Mouse (Mus musculus) natural killer cell, adult 2 months (primary cell): ENCODE measurements around the gene Thada.

ENCODE experiments used
- DNase-seq, 2 experiments: peaks; one replicate each; pipeline ENCODE4 v3.0.0; 2022; ENCODE audit warnings: low spot score in 2 of 2

Gene Thada

DNA sequence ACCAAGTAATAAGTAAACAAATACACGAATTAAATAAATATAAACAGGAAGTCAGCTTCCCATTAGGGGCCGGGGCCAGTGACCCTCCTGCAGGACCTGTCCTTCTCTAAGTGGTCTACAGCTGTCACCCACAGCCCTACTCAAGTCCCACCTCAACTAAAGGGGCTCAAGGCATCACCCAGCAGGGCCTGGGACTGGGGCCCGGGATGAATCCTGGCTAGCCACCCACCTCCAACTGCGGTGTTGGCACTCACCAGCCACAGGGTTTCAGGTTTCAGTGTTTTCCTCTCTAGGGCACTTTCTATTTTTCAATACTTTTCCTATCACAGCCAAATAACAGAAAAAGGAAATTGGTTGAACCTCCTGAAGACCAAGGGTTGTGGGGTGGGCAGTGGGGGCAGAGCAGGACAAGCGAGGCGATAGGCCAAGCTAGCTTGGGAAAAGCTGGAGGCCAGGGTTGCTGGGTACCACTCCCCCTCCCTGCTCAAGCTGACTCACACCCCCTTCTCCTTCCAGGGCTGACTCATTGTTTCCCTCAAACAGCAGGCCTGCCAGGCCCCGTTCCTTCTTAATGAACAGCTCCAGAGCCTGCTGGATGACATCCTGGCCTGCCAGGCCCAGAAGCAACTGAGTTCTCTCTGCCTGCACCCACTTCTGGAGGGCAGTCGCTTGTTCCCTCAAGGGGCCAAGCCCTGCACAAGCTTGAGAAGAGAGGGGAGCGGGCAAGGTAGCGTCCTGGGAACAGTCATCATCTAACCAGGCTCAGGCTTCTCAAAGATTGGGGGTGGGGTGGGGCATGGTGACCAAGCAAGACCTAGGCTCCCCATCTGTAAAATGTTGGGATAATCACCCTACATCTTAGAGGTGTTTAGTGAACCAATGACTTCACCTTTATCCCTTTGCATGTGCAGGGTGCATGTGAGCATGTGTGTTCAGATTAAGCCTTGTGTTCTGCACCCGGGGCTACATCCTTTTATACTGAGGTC, 317.2 kb downstream of the Thada start:
- no peak for DNase-seq

DNA sequence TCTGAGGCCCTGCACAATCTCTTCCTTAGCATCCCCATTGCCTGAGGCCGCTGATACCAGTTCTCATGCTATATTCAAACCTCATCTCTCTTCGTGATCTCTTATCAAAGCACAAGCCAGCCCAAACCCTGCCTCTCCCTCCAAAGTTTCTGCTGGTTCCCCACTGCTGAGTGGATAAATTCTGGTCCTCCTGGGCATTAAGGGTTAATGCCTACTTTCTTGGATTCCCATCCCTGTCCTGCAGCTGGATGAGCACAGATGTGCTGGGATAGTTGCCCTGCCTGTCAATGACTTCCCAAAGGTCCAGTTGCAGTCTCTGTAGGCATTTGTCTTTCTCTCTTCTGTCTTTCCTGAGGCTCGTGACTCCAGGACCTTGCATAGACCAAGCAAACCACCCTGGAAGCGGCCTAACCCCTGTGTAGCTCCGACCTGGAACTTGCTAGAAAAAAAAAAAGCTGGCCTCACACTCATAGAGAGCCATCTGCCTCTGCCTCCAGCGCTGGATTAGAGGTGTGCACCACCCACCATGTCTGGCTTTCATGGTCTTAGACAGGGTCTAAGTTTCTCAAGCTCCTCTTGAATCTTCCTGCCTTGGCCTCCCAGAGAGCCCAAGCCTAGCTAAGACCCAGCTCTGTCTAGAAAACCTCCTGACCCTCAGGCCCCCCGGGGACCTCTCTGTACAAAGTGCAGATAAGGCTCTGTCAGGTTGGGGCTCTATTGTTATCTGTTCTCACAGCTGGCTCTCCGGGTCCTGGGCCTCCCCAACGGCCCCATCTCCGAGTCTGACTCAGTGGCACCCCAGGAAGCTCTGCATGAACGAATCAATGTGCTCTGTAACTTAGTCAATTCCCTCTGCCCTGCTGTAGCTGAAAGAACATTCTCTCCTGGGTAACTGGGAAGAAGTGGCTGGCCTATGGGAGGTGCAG, 318.6 kb downstream of the Thada start:
- DNase-seq = no peak

DNA sequence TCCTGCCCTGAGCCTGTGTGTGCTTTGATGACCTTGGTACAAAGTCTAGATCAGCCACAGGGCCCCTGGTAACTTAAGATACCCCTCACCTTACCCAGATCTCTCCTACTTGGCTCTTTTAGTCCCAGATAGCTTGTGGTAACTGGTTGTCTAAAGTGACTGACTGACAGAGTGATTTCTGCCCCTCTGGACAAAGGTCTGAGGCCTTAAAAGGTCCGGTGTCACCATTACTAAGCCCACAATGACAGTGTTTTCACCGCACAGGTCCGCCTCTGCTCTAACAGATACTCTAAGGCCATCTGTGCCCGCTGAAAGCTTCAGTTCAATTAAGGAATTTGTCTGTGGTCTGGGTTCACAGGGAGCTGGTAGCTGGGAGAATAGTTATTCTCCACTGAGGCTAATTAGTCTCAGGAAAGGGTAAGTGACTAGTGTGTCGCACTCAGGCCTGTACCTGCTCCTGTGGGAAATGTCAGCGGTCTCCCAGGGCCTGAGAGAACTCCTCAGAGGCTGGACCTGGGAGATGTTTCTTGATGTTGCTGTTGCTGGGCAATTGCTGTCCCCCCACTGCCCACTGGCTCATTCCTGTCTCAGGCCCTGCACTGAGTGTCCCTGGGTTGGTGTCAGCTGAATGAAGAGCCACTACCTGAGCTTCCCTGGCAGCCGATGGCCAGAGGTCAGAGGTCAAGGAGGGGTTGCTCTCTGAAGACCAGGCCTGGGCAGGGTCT, 319.4 kb downstream of the Thada start:
- DNase-seq = peak in 1 of 2 experiments; percentile 34

DNA sequence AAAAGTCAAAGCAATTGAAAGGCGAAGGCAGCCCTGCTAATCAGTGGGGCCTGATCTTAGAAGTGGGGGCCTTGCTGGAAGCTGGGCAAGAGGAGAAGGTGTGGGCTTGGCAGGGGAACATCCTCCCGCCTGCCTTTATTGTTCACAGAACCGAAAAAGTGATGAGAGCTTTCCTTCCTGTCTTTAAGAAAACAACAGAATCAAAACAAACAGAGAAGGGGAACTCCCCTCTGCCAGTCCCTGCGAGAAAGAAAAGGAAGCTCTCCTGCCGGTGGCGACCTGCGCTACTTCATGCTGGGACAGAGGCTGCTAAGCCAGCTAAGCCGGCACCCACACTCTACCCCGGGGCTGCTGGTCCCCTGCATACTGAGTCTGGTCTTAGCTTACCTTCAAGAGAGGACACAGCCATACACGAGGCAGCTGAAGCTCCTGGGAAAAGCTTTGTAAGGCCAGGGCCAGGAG, 320.1 kb downstream of the Thada start:
- peak; percentile 85 to 86 for DNase-seq

DNA sequence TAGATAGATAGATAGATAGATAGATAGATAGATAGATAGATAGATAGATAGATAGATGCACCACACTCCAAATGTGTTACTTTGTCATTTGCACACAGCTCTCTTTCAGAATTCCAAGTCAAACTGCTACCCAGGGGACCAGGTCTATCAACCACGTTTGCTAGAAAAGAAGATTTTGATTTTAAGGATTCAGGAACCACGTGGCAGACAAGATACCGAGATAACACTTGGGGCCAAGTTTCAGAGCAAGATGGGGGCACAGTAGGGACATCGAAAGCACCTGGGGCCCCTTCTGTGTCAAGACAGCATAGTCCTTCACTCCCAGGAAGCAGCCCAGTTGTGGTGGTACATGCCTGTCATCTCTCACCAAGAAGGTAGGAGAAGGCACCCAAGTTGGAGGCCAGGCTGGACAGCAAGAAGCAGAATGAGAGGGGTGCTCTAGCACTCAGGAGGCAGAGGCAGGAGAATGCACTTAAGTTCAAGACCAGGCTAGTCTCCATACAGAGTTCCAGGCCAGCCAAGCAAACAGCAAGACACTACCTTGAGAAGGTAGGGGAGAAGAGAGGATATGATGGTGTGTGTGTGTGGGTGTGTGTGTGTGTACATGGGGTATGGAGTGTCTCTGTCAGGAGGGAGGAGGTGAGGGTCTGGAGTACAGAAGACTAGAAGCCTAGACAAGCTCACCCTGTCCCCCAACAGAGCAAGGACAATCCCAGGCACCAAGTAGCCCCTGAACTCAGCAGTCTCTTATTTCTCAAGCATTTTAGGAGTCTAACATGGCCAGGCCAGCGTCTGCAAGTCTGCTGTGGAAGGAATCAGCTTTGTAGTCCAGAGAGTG, 321.0 kb downstream of the Thada start:
- DNase-seq = no peak

DNA sequence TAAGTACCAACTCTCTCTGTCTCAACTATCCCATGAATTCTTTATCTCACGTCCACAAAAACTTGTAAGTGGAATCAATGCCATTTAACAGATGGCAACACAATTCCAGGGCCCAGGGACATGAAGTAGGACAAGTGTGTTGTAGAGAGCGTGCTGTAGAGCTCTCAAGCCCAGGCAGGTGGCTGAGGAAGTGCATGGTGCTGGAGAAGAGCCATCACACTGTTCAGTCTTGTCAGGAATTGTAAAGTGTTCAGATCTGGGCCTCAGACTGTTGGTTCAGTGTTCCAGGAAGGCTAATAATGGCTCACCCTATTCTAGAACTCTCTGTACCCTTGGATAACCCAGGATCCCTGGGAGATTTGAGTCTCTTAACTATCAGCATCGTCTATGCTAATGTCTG, 321.9 kb downstream of the Thada start:
- DNase-seq = no peak

DNA sequence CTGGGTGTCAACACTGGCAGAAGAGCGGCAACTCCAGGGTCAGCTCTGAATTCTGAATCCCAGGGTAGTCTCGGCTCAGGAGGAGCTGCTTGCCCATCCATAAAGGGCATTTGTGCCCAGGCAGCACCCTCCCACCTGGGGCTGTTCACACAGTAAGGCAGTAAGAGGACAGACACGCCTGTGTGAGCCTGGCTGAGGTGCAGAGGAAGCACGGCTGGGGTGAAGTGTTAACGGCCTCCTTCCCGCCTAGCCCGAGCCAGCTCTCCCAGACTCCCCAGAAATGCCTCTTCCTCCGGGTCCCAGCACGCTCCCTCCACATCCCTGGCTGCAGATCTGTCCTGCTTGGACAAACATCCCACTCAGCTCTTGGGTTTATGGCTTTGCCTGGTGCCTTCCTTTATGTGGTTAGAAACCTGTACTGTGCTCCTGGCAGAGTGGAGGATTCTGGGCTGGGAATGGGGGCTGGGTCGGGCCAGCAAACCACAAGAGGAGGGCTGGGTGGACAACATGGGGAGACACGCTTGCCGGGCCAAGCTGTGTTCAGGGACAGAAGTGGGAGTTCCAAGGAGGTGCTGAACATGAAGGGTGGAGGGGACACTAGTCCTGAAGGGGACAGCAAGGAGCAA, 322.7 kb downstream of the Thada start:
- peak in 1 of 2 experiments; percentile 59 for DNase-seq

DNA sequence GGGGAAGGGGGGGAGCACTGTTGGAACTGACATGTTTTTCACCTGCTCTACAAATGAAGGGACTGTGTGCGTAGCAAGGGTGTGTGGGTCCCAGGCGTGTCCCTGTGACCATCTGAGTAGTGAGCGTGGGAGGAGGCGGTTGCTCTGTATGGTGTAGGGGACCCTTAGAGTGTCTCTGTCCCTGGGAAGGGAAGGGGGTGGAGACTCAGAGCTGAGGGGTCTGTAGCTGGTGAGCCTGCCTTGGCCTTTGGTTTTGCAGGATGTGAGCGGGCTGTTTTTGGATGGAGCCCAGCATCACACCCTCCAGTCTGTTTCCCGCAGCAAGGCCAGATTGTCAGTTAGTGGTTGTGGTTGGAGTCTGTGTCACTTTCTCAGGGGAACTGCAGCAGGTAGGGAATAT, 324.3 kb downstream of the Thada start:
- peak in 1 of 2 experiments; percentile 38 for DNase-seq

DNA sequence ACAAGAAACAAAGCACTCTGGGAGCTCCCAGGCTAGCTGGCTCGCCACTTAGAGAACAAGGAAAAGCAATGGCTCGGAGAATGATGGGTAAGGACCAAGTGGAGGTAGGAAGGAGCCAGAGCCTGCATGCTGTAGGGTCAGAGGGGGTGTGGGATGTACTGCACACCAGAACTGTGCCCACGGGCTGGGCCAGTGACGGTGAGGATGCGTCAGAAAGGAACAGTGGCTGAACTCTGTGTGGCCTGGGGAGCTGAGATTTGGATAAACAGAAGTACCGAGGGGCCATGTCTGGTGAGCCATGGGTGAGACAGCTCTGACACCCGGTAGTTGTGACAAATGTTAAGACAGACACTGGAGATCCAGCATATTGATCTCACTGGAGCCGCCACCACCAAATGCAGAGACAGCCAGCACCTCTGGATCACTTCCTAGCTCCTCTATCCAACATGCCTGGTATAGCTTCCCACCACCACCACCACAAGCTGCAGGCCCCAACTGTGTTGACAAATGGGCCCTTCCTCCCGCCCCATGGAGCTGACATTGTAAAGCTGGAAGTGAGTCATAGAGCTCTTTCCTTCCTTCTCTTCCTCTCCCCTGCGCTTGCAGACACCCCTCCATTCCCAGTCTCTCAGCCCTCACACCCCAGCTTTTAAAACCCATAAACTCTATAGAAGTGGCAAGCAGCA, 325.0 kb downstream of the Thada start:
- DNase-seq = peak in 1 of 2 experiments; percentile 67
